Mouse (Mus musculus) heart, embryonic 11.5 days (tissue): ENCODE results near the gene Polm. TPM values are rescaled to one million over a fixed set of nuclear protein-coding genes. Genes with fewer than 3 reads are reported as not detected.

Source experiments
- ATAC-seq: fragments of 200-750 bp; cut with Nextera tagmentation; replicated peaks from 2 replicates; pipeline ENCODE4 v1.8.0; 2017; ENCODE audit warnings: moderate library complexity; ENCODE audit not compliant: insufficient number of reproducible peaks, low FRiP score, low TSS enrichment
- H3K27ac ChIP-seq: fragments of 300-500 bp; sonication (generic); 2 replicates; pipeline ENCODE4 v1.5.1; 2014; ENCODE audit warnings: mild to moderate bottlenecking, low read depth, low read length
- H3K27me3 ChIP-seq: fragments of 300-500 bp; sonication (generic); 2 replicates; pipeline ENCODE4 v1.6.1; 2014; ENCODE audit warnings: mild to moderate bottlenecking, low read length, mixed read lengths; ENCODE audit not compliant: control insufficient read depth, insufficient read depth
- H3K36me3 ChIP-seq: fragments of 300-500 bp; sonication (generic); 2 replicates; pipeline ENCODE4 v1.6.1; 2014; ENCODE audit warnings: mild to moderate bottlenecking, low read length, moderate library complexity, mixed read lengths; ENCODE audit not compliant: control insufficient read depth, insufficient read depth
- H3K4me1 ChIP-seq: fragments of 300-500 bp; sonication (generic); 2 replicates; pipeline ENCODE4 v1.6.1; 2014; ENCODE audit warnings: low read length; ENCODE audit not compliant: control insufficient read depth, insufficient read depth
- H3K4me2 ChIP-seq: fragments of 300-500 bp; sonication (generic); 2 replicates; pipeline ENCODE4 v1.6.1; 2014; ENCODE audit warnings: mild to moderate bottlenecking, moderate library complexity
- H3K4me3 ChIP-seq: fragments of 300-500 bp; sonication (generic); 2 replicates; pipeline ENCODE4 v1.5.1; 2014; ENCODE audit warnings: low read depth, low read length
- H3K9ac ChIP-seq: fragments of 300-500 bp; sonication (generic); 2 replicates; pipeline ENCODE4 v1.6.1; 2014; ENCODE audit warnings: mild to moderate bottlenecking, low read depth, low read length, moderate library complexity
- H3K9me3 ChIP-seq: fragments of 300-500 bp; sonication (generic); replicated peaks from 2 replicates; pipeline ENCODE4 v1.6.1; 2016; ENCODE audit warnings: low read length; ENCODE audit not compliant: control insufficient read depth
- WGBS: fragments of 180-500 bp; shearing (Covaris S2); extraction: QIAGEN DNeasy Blood & Tissue Kit; methylation state at CpG from one replicate; pipeline ENCODE4 v1.1.7; 2014; ENCODE audit not compliant: insufficient replicate concordance; 5-methylcytosine and 5-hydroxymethylcytosine counted together
- polyA plus RNA-seq: library from polyadenylated mRNA; unstranded; fragments of >200 nt; fragmentation: Nextera tagmentation; extraction: Ambion mirVana; gene quantifications from 2 replicates; pipeline ENCODE4 v1.2.1, GENCODE M21; 2014

The Polm gene
- polyA plus RNA-seq, 1 experiment from 2014 or later: 5.7 TPM

- peaks cover 17% of the 10 kb centered on the region for H3K4me1 ChIP-seq
- H3K27me3 ChIP-seq: no peaks in the 10 kb centered on the region
- H3K27ac ChIP-seq: peak overlapping the region; percentile 95
- peaks cover 4% of the 10 kb centered on the region; the same call in 1 of the 2 replicates for H3K36me3 ChIP-seq
- H3K9ac ChIP-seq: peak overlapping the region; percentile 95
- peak overlapping the region; percentile 96 for H3K4me2 ChIP-seq
- H3K9me3 ChIP-seq: no peaks in the 10 kb centered on the region
- peak overlapping the region; percentile 87 for H3K4me3 ChIP-seq
- 36% methylated on average over 8 of the region's 8 CpGs for WGBS
- no peak for ATAC-seq
These were observed 50.2 kb downstream of the Polm start for GRCm38 (mm10) chr11:5787671-5788055.

GRCm38 (mm10) chr11:5785732-5786131, 52.1 kb downstream of the Polm start:
- no peak for ATAC-seq
- no peaks in the 10 kb centered on the region for H3K27me3 ChIP-seq

GRCm38 (mm10) chr11:5782199-5782944, 55.4 kb downstream of the Polm start:
- Histone ChIP-seq H3K4me3 (no peak overlapping the region), H3K27me3 (no peaks in the 10 kb centered on the region), H3K4me1 (peaks cover 5% of the 10 kb centered on the region; the same call in 1 of the 2 replicates), H3K9ac (no peak overlapping the region), H3K4me2 (no peak overlapping the region), H3K9me3 (no peaks in the 10 kb centered on the region), H3K36me3 (no peaks in the 10 kb centered on the region), H3K27ac (no peak overlapping the region)
- 53% methylated on average over 8 of the region's 8 CpGs for WGBS
- ATAC-seq: no peak

More at GRCm38 (mm10) chr11:5785732-5786131, 52.1 kb downstream of the Polm start:
- H3K9me3 ChIP-seq: no peaks in the 10 kb centered on the region
- H3K9ac ChIP-seq: no peak overlapping the region
- no peak overlapping the region for H3K27ac ChIP-seq
- H3K4me2 ChIP-seq: no peak overlapping the region
- H3K4me1 ChIP-seq: peaks cover 19% of the 10 kb centered on the region
- H3K4me3 ChIP-seq: no peak overlapping the region
- H3K36me3 ChIP-seq: no peaks in the 10 kb centered on the region

GRCm38 (mm10) chr11:5780035-5780499, 57.7 kb downstream of the Polm start:
- H3K36me3 ChIP-seq: no peaks in the 10 kb centered on the region
- no peak overlapping the region for H3K9ac ChIP-seq
- no peak overlapping the region for H3K4me3 ChIP-seq
- ATAC-seq: no peak
- WGBS: 79% methylated on average over 6 of the region's 6 CpGs
- H3K4me1 ChIP-seq: peaks cover 2% of the 10 kb centered on the region; the same call in 1 of the 2 replicates
- H3K27me3 ChIP-seq: no peaks in the 10 kb centered on the region
- no peak overlapping the region for H3K4me2 ChIP-seq
- no peak overlapping the region for H3K27ac ChIP-seq
- H3K9me3 ChIP-seq: no peaks in the 10 kb centered on the region

GRCm38 (mm10) chr11:5778481-5778880, 59.3 kb downstream of the Polm start:
- peaks cover 2% of the 10 kb centered on the region; the same call in 1 of the 2 replicates for H3K4me1 ChIP-seq
- H3K36me3 ChIP-seq: no peaks in the 10 kb centered on the region
- H3K9me3 ChIP-seq: no peaks in the 10 kb centered on the region
- no peak for ATAC-seq
- no peak overlapping the region for H3K4me2 ChIP-seq
- H3K4me3 ChIP-seq: no peak overlapping the region
- 67% methylated on average over 2 of the region's 2 CpGs for WGBS
- H3K27ac ChIP-seq: no peak overlapping the region
- H3K27me3 ChIP-seq: no peaks in the 10 kb centered on the region
- H3K9ac ChIP-seq: no peak overlapping the region

Other genes starting within 250 kb of the Polm start
- 174 and 184 TPM in 2 replicates for gene Mrps24, start 122.3 kb downstream of the Polm start, polyA plus RNA-seq
- 14.2 and 18.7 TPM in 2 replicates for gene Urgcp, start 75.6 kb downstream of the Polm start, polyA plus RNA-seq
- gene Dbnl, start 49.5 kb downstream of the Polm start, polyA plus RNA-seq: 88.3 and 90.3 TPM in 2 replicates
- gene Pgam2, start 34.3 kb downstream of the Polm start, polyA plus RNA-seq: 761 and 811 TPM in 2 replicates
- gene Aebp1, start 23.9 kb upstream of the Polm start, polyA plus RNA-seq: 21.4 and 27.7 TPM in 2 replicates
- gene Pold2, start 40.3 kb upstream of the Polm start, polyA plus RNA-seq: 86.8 and 95.2 TPM in 2 replicates
- gene Myl7, start 60.8 kb upstream of the Polm start, polyA plus RNA-seq: 7,501 and 8,192 TPM in 2 replicates
- 2.0 and 2.6 TPM in 2 replicates for gene Gck, start 112.1 kb upstream of the Polm start, polyA plus RNA-seq
- 19.3 and 25.4 TPM in 2 replicates for gene Ykt6, start 117.7 kb upstream of the Polm start, polyA plus RNA-seq
- gene Camk2b, start 228.3 kb upstream of the Polm start, polyA plus RNA-seq: 2.4 and 2.7 TPM in 2 replicates